ENCODE assay signal across 12 mouse cellular contexts in the genomic region with DNA sequence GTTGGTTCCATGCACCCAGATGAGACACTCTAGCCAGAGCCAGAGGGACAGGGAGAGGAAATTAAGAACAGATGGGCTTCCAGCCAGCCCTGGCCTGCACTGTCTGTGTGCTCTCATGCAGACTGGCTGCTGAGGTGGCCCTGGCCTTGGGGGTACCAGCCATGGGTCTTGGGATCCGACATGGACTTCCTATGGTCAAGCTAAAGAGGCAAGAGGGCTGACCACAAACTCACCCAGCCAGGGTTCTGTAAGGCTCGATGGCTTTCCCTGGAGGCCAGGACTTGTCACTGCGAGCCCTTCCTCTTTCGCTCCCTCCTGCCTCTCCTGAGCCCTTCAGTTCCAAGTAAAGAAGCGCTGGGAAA. TPM values are rescaled to one million over a fixed set of nuclear protein-coding genes. Genes with fewer than 3 reads are reported as not detected.
DNase-seq lines count a peak whose midpoint lies in the region; ATAC-seq and TF ChIP-seq lines count a peak whose summit lies in the region.
"Had no signal": no experiment of that assay in that cellular context is flagged by ENCODE, and none has a peak within 500 bp of the region (broad histone marks: within the 10 kb centered on the region; RNA-seq: fewer than 3 reads in every experiment).

No protein-coding gene starts in this region.

- H3K27ac ChIP-seq in kidney, postnatal 0 days = no peak overlapping the region
- H3K27ac ChIP-seq in kidney, adult 2 months (ENCODE audit: insufficient read depth, low read depth, low read length) = no peak overlapping the region
- H3K27ac ChIP-seq in embryonic facial prominence, embryonic 11.5 days (replicated peaks; ENCODE audit: low read depth, low read length) = peak overlapping the region; percentile 67
- peak overlapping the region; percentile 74 for H3K27ac ChIP-seq in limb, embryonic 10.5 days
- no peak overlapping the region for H3K27ac ChIP-seq in intestine, embryonic 15.5 days

- no peaks in the 10 kb centered on the region for H3K36me3 ChIP-seq in kidney, postnatal 0 days (ENCODE audit: insufficient read depth, low read length)
- no peaks in the 10 kb centered on the region for H3K36me3 ChIP-seq in kidney, adult 2 months (ENCODE audit: control insufficient read depth, insufficient read depth, low read length)
- H3K36me3 ChIP-seq in embryonic facial prominence, embryonic 11.5 days (replicated peaks; ENCODE audit: control insufficient read depth, insufficient read depth, low read depth, low read length) = no peaks in the 10 kb centered on the region
- no peaks in the 10 kb centered on the region for H3K36me3 ChIP-seq in limb, embryonic 10.5 days
- 0 out of 2 replicates have a peak, but pooled peaks cover 3% of the 10 kb centered on the region for H3K36me3 ChIP-seq in intestine, embryonic 15.5 days

- 0 out of 2 replicates have a peak overlapping the region, but pooled peaks have one; percentile 19 for H3K9ac ChIP-seq in kidney, postnatal 0 days (ENCODE audit: low read depth, low read length)
- no peak overlapping the region; the same call in 1 of the 2 replicates for H3K9ac ChIP-seq in embryonic facial prominence, embryonic 11.5 days (replicated peaks; ENCODE audit: low read length)
- H3K9ac ChIP-seq in intestine, embryonic 15.5 days = no peak overlapping the region
- H3K9ac ChIP-seq: lung, embryonic 14.5 days had no signal

- no peak for TF ChIP-seq POLR2A in kidney, adult 2 months (IDR thresholded peaks at IDR 0.05; ENCODE audit: low read depth, low read length)

- TF ChIP-seq CTCF in kidney, postnatal 0 days (IDR thresholded peaks at IDR 0.05; ENCODE audit: low read depth) = no peak
- TF ChIP-seq CTCF in kidney, adult 2 months (conservative IDR thresholded peaks at IDR 0.05; ENCODE audit: insufficient read depth, insufficient read length, low read depth, low read length) = no peak

- no peak overlapping the region for H3K4me3 ChIP-seq in kidney, postnatal 0 days (replicated peaks; ENCODE audit: low read depth, low read length)
- no peak overlapping the region for H3K4me3 ChIP-seq in kidney, adult 2 months (ENCODE audit: insufficient read depth, low read depth, low read length)
- H3K4me3 ChIP-seq in embryonic facial prominence, embryonic 11.5 days (ENCODE audit: low read depth, low read length) = no peak overlapping the region
- no peak overlapping the region for H3K4me3 ChIP-seq in limb, embryonic 10.5 days
- H3K4me3 ChIP-seq in intestine, embryonic 15.5 days (replicated peaks) = no peak overlapping the region
- H3K4me3 ChIP-seq: erythroblast, embryonic 14.5 days had no signal

- H3K27me3 ChIP-seq in kidney, postnatal 0 days (ENCODE audit: insufficient read depth, low read length) = no peaks in the 10 kb centered on the region
- no peaks in the 10 kb centered on the region for H3K27me3 ChIP-seq in kidney, adult 2 months (replicated peaks; ENCODE audit: control insufficient read depth, insufficient read depth, low read length)
- no peaks in the 10 kb centered on the region for H3K27me3 ChIP-seq in embryonic facial prominence, embryonic 11.5 days (ENCODE audit: control insufficient read depth, insufficient read depth, low read length)
- H3K27me3 ChIP-seq in limb, embryonic 10.5 days (ENCODE audit: low read depth, poor library complexity, severe bottlenecking) = no peaks in the 10 kb centered on the region
- H3K27me3 ChIP-seq in intestine, embryonic 15.5 days (replicated peaks) = no peaks in the 10 kb centered on the region

- DNase-seq in kidney, postnatal 0 days (ENCODE audit: low spot score) = no peak
- no peak for DNase-seq in kidney, adult 2 months
- peak; percentile 50 for DNase-seq in NIH3T3 (ENCODE audit: low read depth)
- DNase-seq in embryonic facial prominence, embryonic 11.5 days (ENCODE audit: low spot score) = peak; percentile 56
- no peak for DNase-seq in limb, embryonic 10.5 days (ENCODE audit: low spot score)
- DNase-seq in frontal cortex, postnatal 10 days (ENCODE audit: low spot score in 2 of 2) = no peak
- DNase-seq: cerebellum, adult 9-11 months; kidney, adult 11 months; layer of hippocampus, postnatal 36 days; lung, embryonic 14.5 days had no signal

- ATAC-seq in kidney, postnatal 0 days (replicated peaks; ENCODE audit: low FRiP score, low read depth) = no peak
- peak; percentile 67; the same call in 1 of the 2 replicates for ATAC-seq in embryonic facial prominence, embryonic 11.5 days (replicated peaks; ENCODE audit: insufficient number of reproducible peaks, low FRiP score, low TSS enrichment, low read depth)
- no peak for ATAC-seq in intestine, embryonic 15.5 days

- H3K9me3 ChIP-seq in kidney, postnatal 0 days (replicated peaks; ENCODE audit: low read length) = no peaks in the 10 kb centered on the region
- no peaks in the 10 kb centered on the region for H3K9me3 ChIP-seq in embryonic facial prominence, embryonic 11.5 days (replicated peaks; ENCODE audit: control insufficient read depth, low read length)
- H3K9me3 ChIP-seq in limb, embryonic 10.5 days (replicated peaks) = no peaks in the 10 kb centered on the region
- no peaks in the 10 kb centered on the region for H3K9me3 ChIP-seq in intestine, embryonic 15.5 days

- no peak overlapping the region for H3K4me2 ChIP-seq in kidney, postnatal 0 days (ENCODE audit: low read length)
- H3K4me2 ChIP-seq in embryonic facial prominence, embryonic 11.5 days (ENCODE audit: low read depth, low read length) = no peak overlapping the region
- no peak overlapping the region for H3K4me2 ChIP-seq in intestine, embryonic 15.5 days (replicated peaks)
- H3K4me2 ChIP-seq: lung, embryonic 14.5 days had no signal

- peaks cover 11% of the 10 kb centered on the region; the same call in 1 of the 2 replicates for H3K4me1 ChIP-seq in kidney, postnatal 0 days (replicated peaks; ENCODE audit: insufficient read depth, low read length)
- no peaks in the 10 kb centered on the region for H3K4me1 ChIP-seq in kidney, adult 2 months (ENCODE audit: control insufficient read depth, insufficient read depth, low read length)
- peaks cover 11% of the 10 kb centered on the region for H3K4me1 ChIP-seq in embryonic facial prominence, embryonic 11.5 days (ENCODE audit: control insufficient read depth, insufficient read depth, low read length)
- peaks cover 52% of the 10 kb centered on the region for H3K4me1 ChIP-seq in limb, embryonic 10.5 days
- H3K4me1 ChIP-seq in intestine, embryonic 15.5 days (replicated peaks) = peaks cover 33% of the 10 kb centered on the region

- WGBS in kidney, postnatal 0 days = 78% methylated on average over 5 of the region's 5 CpGs
- WGBS in kidney, adult 2 months = 77% methylated on average over 5 of the region's 5 CpGs
- 48% methylated on average over 5 of the region's 5 CpGs for WGBS in embryonic facial prominence, embryonic 11.5 days
- 53% methylated on average over 5 of the region's 5 CpGs for WGBS in limb, embryonic 10.5 days
- WGBS in intestine, embryonic 15.5 days = 84% methylated on average over 5 of the region's 5 CpGs

RNA-seq across cellular contexts. Expression of a gene that starts 33.2 kb away (rescaled TPM):
- 56.5 and 61.2 TPM in 2 replicates for polyA plus RNA-seq in kidney, postnatal 0 days (2015; fragmentation: Nextera tagmentation; extraction: Ambion mirVana)
- polyA plus RNA-seq in kidney, adult 2 months (2012; rRNA removed) = 164 and 168 TPM in 2 replicates
- polyA plus RNA-seq in embryonic facial prominence, embryonic 11.5 days (2014; fragmentation: Nextera tagmentation; extraction: Ambion mirVana) = 40.7 and 43.7 TPM in 2 replicates
- polyA plus RNA-seq in limb, embryonic 10.5 days (2016; fragmentation: Nextera tagmentation; extraction: Ambion mirVana) = 56.8 and 67.3 TPM in 2 replicates
- 89.9 and 90.5 TPM in 2 replicates for polyA plus RNA-seq in intestine, embryonic 15.5 days (2015; fragmentation: Nextera tagmentation; extraction: Ambion mirVana)

RNA-seq across cellular contexts. Expression of a gene that starts 41.7 kb away (rescaled TPM):
- polyA plus RNA-seq in kidney, postnatal 0 days (2015; fragmentation: Nextera tagmentation; extraction: Ambion mirVana) = 15.7 and 15.9 TPM in 2 replicates
- polyA plus RNA-seq in kidney, adult 2 months (2012; rRNA removed) = 12.4 TPM in 2 replicates
- 23.6 and 24.5 TPM in 2 replicates for polyA plus RNA-seq in embryonic facial prominence, embryonic 11.5 days (2014; fragmentation: Nextera tagmentation; extraction: Ambion mirVana)
- 9.9 and 17.0 TPM in 2 replicates for polyA plus RNA-seq in limb, embryonic 10.5 days (2016; fragmentation: Nextera tagmentation; extraction: Ambion mirVana)
- polyA plus RNA-seq in intestine, embryonic 15.5 days (2015; fragmentation: Nextera tagmentation; extraction: Ambion mirVana) = 20.6 and 21.0 TPM in 2 replicates

Comparison
In these comparisons a context has a peak if more than half of its experiments do, and no peak if none do; other contexts are left out.
1. DNase-seq: peak in NIH3T3 (single experiment) and embryonic facial prominence, embryonic 11.5 days (single experiment); none in kidney, postnatal 0 days (single experiment), kidney, adult 2 months (single experiment), limb, embryonic 10.5 days (single experiment) and frontal cortex, postnatal 10 days (0 of 2).
2. H3K27ac ChIP-seq: peak in embryonic facial prominence, embryonic 11.5 days (single experiment) and limb, embryonic 10.5 days (single experiment); none in kidney, postnatal 0 days (single experiment), kidney, adult 2 months (single experiment) and intestine, embryonic 15.5 days (single experiment).